In genomic region chr15:100422899-100423860, GRCm38 (mm10) we compare ENCODE assay signal across 8 mouse cellular contexts. TPM values are rescaled to one million over a fixed set of nuclear protein-coding genes. Genes with fewer than 3 reads are reported as not detected.
DNase-seq lines count a peak whose midpoint lies in the region; ATAC-seq lines count a peak whose summit lies in the region.

No protein-coding gene starts in this region.

- peak overlapping the region; percentile 98 for H3K4me3 ChIP-seq in hindbrain, embryonic 11.5 days (ENCODE audit: low read depth, low read length)

- DNase-seq in MEL-GATA-1-ER (ENCODE audit: extremely low read depth, low read depth) = peak; percentile 88
- DNase-seq in cerebellum, adult 8-10 months = peak; percentile 94
- DNase-seq in hindbrain, embryonic 11.5 days (ENCODE audit: low spot score) = peak; percentile 94
- peak; percentile 92 to 97 for DNase-seq in layer of hippocampus, postnatal 10 days (ENCODE audit: low spot score in 2 of 2)
- DNase-seq in lung, postnatal 10 days = peak; percentile 98
- DNase-seq in ovary, postnatal 36 days (ENCODE audit: low spot score) = peak; percentile 97
- DNase-seq in thymus, postnatal 25 days = peak; percentile 95

- H3K9me3 ChIP-seq in hindbrain, embryonic 11.5 days (ENCODE audit: control insufficient read depth, low read length) = no peaks in the 10 kb centered on the region

- H3K27ac ChIP-seq in hindbrain, embryonic 11.5 days (ENCODE audit: low read depth, low read length) = no peak overlapping the region

- peaks cover 4% of the 10 kb centered on the region; the same call in 1 of the 2 replicates for H3K4me1 ChIP-seq in hindbrain, embryonic 11.5 days (replicated peaks; ENCODE audit: control insufficient read depth, insufficient read depth, low read length)

- peak; percentile 96 for ATAC-seq in frontal cortex, adult (ENCODE audit: low TSS enrichment)
- peak; percentile 99 for ATAC-seq in hindbrain, embryonic 11.5 days (ENCODE audit: low FRiP score)

- no peaks in the 10 kb centered on the region for H3K36me3 ChIP-seq in hindbrain, embryonic 11.5 days (ENCODE audit: control insufficient read depth, insufficient read depth, low read length)

- peaks cover 14% of the 10 kb centered on the region for H3K27me3 ChIP-seq in hindbrain, embryonic 11.5 days (ENCODE audit: control insufficient read depth, insufficient read depth, low read length)

- 2% methylated on average over 53 of the region's 65 CpGs for WGBS in hindbrain, embryonic 11.5 days

- H3K9ac ChIP-seq in hindbrain, embryonic 11.5 days (ENCODE audit: low read depth, low read length) = peak overlapping the region; percentile 92

- H3K4me2 ChIP-seq in hindbrain, embryonic 11.5 days (replicated peaks; ENCODE audit: low read depth, low read length) = peak overlapping the region; percentile 87

RNA-seq across cellular contexts. Expression of gene Gm5475, which starts 1.2 kb away (rescaled TPM):
- polyA plus RNA-seq in hindbrain, embryonic 11.5 days (2014; fragmentation: Nextera tagmentation; extraction: Ambion mirVana) = not detected in 2 replicates
- under 1 TPM; 0.14 to 0.16 TPM for total RNA-seq in layer of hippocampus, postnatal 10 days (2021)

RNA-seq across cellular contexts. Expression of gene Slc11a2, which starts 1.7 kb away (rescaled TPM):
- 19.1 and 24.1 TPM in 2 replicates for polyA plus RNA-seq in hindbrain, embryonic 11.5 days (2014; fragmentation: Nextera tagmentation; extraction: Ambion mirVana)
- 10 to 100 TPM; 55.5 to 61.9 TPM for total RNA-seq in layer of hippocampus, postnatal 10 days (2021)

RNA-seq across cellular contexts. Expression of gene Letmd1, which starts 45.6 kb away (rescaled TPM):
- 39.0 and 48.6 TPM in 2 replicates for polyA plus RNA-seq in hindbrain, embryonic 11.5 days (2014; fragmentation: Nextera tagmentation; extraction: Ambion mirVana)
- total RNA-seq in layer of hippocampus, postnatal 10 days (2021) = 10 to 100 TPM; 67.8 to 79.1 TPM

RNA-seq across cellular contexts. Expression of gene Higd1c, which starts 58.8 kb away (rescaled TPM):
- not detected in 2 replicates for polyA plus RNA-seq in hindbrain, embryonic 11.5 days (2014; fragmentation: Nextera tagmentation; extraction: Ambion mirVana)
- not detected for total RNA-seq in layer of hippocampus, postnatal 10 days (2021)
